Mouse (Mus musculus) 416B (cell line): ENCODE measurements around the gene Tmbim1.
"Not testable (repeated sequence)": the region's sequence is repeated elsewhere in the genome, so short reads cannot be mapped to it uniquely, and the experiment has no call there.

ENCODE experiments used
- DNase-seq: peaks from one replicate; pipeline ENCODE4 v3.0.0; 2011; ENCODE audit warnings: low read depth

Tmbim1 gene

GRCm38 (mm10) chr1:74294733-74295455 lies 10.5 kb downstream of the Tmbim1 start:
- DNase-seq: no peak

- no peak for DNase-seq
Observed at GRCm38 (mm10) chr1:74294090-74294643, 11.3 kb downstream of the Tmbim1 start.

GRCm38 (mm10) chr1:74293306-74293960 lies 12.0 kb downstream of the Tmbim1 start:
- DNase-seq: no peak

GRCm38 (mm10) chr1:74292331-74293020 lies 12.9 kb downstream of the Tmbim1 start:
- DNase-seq: no peak

- DNase-seq: no peak
Observed at GRCm38 (mm10) chr1:74290141-74290540, 15.3 kb downstream of the Tmbim1 start.

GRCm38 (mm10) chr1:74289740-74290139 lies 15.7 kb downstream of the Tmbim1 start:
- DNase-seq: no peak

GRCm38 (mm10) chr1:74289248-74289647 lies 16.2 kb downstream of the Tmbim1 start:
- no peak for DNase-seq

- DNase-seq: no peak
Observed at GRCm38 (mm10) chr1:74288327-74288726, 17.1 kb downstream of the Tmbim1 start.

- not testable (repeated sequence) for DNase-seq
Observed at GRCm38 (mm10) chr1:74286869-74287607, 18.4 kb downstream of the Tmbim1 start.

- peak; percentile 44 for DNase-seq
Observed at GRCm38 (mm10) chr1:74285212-74286010, 20.0 kb downstream of the Tmbim1 start.

- DNase-seq: peak; percentile 100
Observed at GRCm38 (mm10) chr1:74284543-74285160, 20.8 kb downstream of the Tmbim1 start, which contains the start of the genes Aamp and Pnkd. Aamp (minus strand) TSS chr1:74284738. Pnkd (plus strand) TSS chr1:74284930.

- peak; percentile 74 for DNase-seq
Observed at GRCm38 (mm10) chr1:74283686-74284463, 21.5 kb downstream of the Tmbim1 start.

GRCm38 (mm10) chr1:74282896-74283625 lies 22.4 kb downstream of the Tmbim1 start:
- DNase-seq: no peak

- DNase-seq: no peak
Observed at GRCm38 (mm10) chr1:74281886-74282285, 23.5 kb downstream of the Tmbim1 start.

GRCm38 (mm10) chr1:74281372-74281771 lies 24.1 kb downstream of the Tmbim1 start:
- DNase-seq: no peak

GRCm38 (mm10) chr1:74280591-74281325 lies 24.7 kb downstream of the Tmbim1 start:
- DNase-seq: no peak

GRCm38 (mm10) chr1:74278988-74279387 lies 26.4 kb downstream of the Tmbim1 start:
- no peak for DNase-seq

GRCm38 (mm10) chr1:74278538-74278937 lies 26.9 kb downstream of the Tmbim1 start, which contains the start of gene Gpbar1:
Gpbar1 (plus strand) TSS chr1:74278550.
- DNase-seq: no peak
